Mouse (Mus musculus) megakaryocyte, embryonic 14.5 days (primary cell): ENCODE measurements around the gene Atxn10.

Source experiments
- FLI1 ChIP-seq: IDR thresholded peaks from 2 replicates; pipeline ENCODE4 v1.6.1; 2012; ENCODE audit warnings: low read length, inconsistent platforms, mixed read lengths
- GATA1 ChIP-seq: IDR thresholded peaks from 3 replicates; pipeline ENCODE4 v1.6.1; 2012; ENCODE audit warnings: mixed read lengths, low read length, inconsistent platforms, borderline replicate concordance

- TF ChIP-seq GATA1 (no peak), FLI1 (no peak)
These were observed 152.9 kb downstream of the Atxn10 start for GRCm38 (mm10) chr15:85488900-85489299.
